Mouse (Mus musculus): ENCODE measurements around the gene Mansc1.

GRCm38 (mm10) chr6:134582110-134582509, 50.2 kb downstream of the Mansc1 start:
- TF ChIP-seq POLR2A (IDR thresholded peaks at IDR 0.05; ENCODE audit: extremely low read depth, insufficient read depth, low read length) (no peak), CTCF (IDR thresholded peaks at IDR 0.05; ENCODE audit: extremely low read depth, insufficient read depth, low read length) (no peak)
